Mouse (Mus musculus): Measurements from ENCODE around the gene Ino80.

Gene Ino80

DNA sequence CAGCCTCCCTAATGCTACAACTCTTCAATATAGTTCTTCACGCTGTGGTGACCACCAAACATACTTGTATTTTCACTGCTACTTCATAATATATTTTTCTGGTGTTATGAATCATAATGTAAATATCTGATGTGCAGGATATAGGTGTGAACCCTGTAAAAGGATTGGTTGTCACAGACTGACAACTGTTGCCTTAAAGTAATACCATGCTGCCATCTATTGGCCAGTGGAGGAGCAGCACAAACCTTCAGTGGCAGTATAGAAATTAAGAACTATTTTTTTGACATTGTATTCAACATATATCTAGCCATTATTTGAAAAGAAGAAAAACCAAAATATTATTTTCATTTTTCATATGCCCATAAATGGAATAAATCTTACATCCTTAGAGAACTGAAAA is 40.5 kb downstream of the Ino80 start:
- peak; percentile 59 for DNase-seq

- DNase-seq: no peak
Measured at GRCm38 (mm10) chr2:119436467-119436866, 41.0 kb downstream of the Ino80 start.

- peak; percentile 27 for DNase-seq
Measured at GRCm38 (mm10) chr2:119413819-119414218, 63.7 kb downstream of the Ino80 start.

DNA sequence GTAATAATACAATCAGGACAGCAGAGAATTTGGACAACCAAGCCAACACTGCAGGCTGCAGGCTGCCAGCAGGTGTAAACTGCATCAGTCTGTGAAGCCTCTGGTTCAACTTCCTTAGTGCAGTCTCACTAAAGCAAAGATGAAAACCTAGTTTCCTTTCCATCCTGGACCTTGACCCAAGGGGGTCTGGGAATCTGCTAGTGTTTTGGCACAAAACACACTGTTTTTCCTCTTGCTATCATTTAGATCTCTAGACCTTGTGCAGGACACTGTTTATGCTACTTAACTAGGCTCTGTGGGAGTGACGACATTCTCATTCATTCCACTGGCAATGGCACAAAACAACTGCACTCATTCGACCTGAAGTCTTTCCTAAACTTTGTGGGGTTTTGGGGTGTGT is 65.8 kb downstream of the Ino80 start:
- no peak for DNase-seq

DNA sequence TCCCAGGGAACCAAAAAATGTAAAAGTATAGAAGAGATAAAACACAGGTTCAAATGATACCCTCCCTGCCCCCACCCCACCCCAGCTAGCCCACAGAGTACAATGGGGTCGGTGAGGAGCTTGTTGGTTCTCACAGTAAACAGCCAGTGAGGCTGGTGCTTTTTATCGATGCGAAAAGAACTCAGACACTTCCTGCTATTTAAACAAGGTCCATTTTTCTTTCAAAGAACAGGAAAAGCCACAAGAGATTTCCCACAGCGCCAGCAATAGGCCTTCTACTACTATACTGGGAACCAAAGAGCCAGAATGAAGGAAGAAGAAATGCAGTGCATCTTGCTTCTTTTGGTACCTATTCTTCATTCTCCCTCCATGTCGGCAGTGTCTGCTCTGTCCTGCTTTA is 66.5 kb downstream of the Ino80 start:
- no peak for DNase-seq

DNA sequence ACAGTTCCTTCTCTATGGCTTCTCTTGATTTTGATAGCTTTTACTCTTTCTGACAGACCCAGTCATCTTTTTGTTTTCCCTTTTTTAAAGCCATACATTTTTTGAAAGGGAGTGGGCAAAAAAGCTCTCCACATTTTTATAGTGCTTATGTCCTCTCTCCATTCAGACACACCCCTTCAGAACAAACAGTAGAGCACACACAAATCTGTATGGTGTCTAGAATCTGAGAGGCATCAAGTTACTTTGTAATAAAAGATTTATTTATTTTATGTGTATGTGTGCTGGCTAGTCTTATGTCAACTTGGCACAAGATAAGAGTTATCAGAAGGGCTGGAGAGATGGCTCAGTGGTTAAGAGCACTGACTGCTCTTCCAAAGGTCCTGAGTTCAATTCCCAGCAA is 68.8 kb downstream of the Ino80 start:
- DNase-seq: no peak

DNA sequence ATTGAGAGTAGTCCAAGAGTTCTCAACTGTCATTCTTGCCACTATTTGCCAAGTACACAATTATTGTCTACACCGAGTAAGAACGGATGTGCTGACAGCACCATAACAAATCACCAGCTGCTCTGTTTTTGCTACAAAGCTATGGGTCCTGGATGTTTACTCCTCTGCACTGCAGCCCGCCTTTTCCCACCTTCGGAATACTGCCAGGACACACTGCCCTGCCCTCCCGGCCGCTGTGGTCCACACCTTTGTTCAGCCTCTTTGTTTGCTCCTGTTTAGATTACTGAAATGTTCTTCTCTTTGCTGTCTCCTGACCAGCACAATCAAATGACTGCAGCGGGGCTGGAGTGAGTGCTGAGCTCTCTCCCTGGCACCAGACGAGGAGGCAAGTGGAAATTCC is 69.2 kb downstream of the Ino80 start:
- DNase-seq: no peak

- no peak for DNase-seq
Measured at GRCm38 (mm10) chr2:119399313-119399712, 78.2 kb downstream of the Ino80 start.

GRCm38 (mm10) chr2:119398665-119399064 is 78.8 kb downstream of the Ino80 start:
- DNase-seq: no peak

DNA sequence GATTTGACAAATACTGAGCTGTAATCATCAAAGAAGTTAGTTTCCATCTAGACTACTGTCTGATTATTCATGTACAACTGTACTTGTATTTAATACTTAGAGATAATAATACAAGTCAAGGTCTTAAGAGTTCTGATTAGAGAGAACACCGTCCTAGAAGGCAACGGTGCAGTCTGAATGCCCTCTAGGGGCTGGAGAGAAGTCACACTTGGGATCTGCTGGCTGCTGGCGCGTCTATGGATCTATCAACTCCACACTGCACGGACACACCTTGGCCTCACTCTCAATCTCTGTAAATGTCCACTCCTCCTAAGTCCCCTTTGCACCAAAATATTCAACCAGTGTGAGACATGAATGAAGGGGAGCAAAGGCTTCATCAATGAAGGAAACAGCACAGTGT is 79.2 kb downstream of the Ino80 start:
- DNase-seq: no peak

GRCm38 (mm10) chr2:119389992-119390391 is 87.5 kb downstream of the Ino80 start:
- DNase-seq: no peak

GRCm38 (mm10) chr2:119388266-119388665 is 89.2 kb downstream of the Ino80 start:
- no peak for DNase-seq

GRCm38 (mm10) chr2:119379455-119379854 is 98.0 kb downstream of the Ino80 start:
- DNase-seq: no peak

- no peak for DNase-seq
Measured at GRCm38 (mm10) chr2:119377826-119378225, 99.7 kb downstream of the Ino80 start.

- DNase-seq: no peak
Measured at GRCm38 (mm10) chr2:119377286-119377685, 100.2 kb downstream of the Ino80 start.

GRCm38 (mm10) chr2:119370116-119370515 is 107.4 kb downstream of the Ino80 start:
- DNase-seq: no peak

- DNase-seq: no peak
Measured at GRCm38 (mm10) chr2:119367346-119367745, 110.1 kb downstream of the Ino80 start.

DNA sequence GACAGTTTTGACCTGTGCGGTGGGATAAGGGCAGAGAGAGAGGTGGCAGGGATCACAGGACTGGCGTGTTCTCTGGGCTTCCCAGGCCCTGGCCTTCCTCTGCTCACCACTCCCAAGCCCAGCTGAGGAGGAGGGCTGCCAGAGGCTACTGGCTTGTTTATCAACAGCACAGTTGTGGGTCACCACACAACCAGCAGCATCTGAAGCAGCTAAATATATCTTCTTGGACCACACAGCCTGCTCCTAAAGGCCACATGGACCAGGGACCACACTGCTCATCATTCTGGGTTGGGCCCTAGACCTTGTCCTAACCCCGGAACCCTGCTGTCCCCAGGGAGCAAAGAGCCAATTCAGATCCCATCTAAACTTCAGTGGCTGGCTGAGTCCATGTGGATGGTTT is 112.5 kb downstream of the Ino80 start:
- DNase-seq: no peak

DNA sequence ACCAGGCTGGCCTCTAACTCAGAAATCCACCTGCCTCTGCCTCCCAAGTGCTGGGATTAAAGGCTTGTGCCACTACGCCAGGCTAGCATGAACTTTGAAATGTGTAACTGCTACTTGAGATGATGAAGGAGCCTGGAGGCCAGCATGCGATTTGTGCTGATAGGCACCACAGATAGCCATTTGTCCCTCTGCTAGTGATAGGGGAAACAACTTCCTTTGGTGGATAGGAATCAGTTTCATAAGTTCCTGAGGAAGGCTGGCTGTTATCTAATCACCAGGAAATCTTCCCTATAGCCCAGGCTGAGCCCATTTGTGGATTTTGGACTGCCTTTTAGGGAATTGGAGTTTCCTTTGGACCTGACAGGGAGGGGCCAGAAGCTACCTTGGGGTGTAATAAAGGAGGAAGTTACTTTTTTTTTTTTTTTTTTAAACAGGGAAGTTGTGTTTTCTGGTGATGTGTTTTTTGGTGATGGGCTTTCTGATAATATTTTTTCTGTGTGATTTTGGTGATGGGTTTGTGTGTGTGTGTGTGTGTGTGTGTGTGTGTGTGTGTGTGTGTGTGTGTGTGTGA is 117.7 kb downstream of the Ino80 start:
- DNase-seq: no peak

DNA sequence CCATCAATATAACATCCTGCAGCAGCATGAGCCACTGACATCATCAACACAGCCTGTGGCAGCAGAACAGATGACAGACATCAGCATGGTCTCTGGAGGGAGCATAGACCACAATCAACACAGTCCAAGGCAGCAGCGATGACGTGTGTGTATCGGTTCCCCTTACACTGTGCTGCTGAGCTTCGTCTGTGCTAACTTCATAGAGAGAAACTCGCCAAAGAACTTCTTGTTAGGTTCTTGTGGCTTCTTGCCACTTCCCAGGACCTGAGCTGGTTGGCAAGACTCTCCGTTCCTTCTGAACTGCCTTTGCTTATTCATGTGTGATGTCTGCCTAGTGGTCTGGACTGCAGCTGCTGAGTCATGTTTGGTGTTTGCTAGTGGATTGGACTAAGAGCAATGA is 119.2 kb downstream of the Ino80 start:
- DNase-seq: no peak

GRCm38 (mm10) chr2:119356805-119357204 is 120.7 kb downstream of the Ino80 start:
- DNase-seq: no peak

GRCm38 (mm10) chr2:119356310-119356709 is 121.2 kb downstream of the Ino80 start:
- no peak for DNase-seq

- no peak for DNase-seq
Measured at GRCm38 (mm10) chr2:119355651-119356050, 121.8 kb downstream of the Ino80 start.

- DNase-seq: no peak
Measured at GRCm38 (mm10) chr2:119355089-119355488, 122.4 kb downstream of the Ino80 start.

DNA sequence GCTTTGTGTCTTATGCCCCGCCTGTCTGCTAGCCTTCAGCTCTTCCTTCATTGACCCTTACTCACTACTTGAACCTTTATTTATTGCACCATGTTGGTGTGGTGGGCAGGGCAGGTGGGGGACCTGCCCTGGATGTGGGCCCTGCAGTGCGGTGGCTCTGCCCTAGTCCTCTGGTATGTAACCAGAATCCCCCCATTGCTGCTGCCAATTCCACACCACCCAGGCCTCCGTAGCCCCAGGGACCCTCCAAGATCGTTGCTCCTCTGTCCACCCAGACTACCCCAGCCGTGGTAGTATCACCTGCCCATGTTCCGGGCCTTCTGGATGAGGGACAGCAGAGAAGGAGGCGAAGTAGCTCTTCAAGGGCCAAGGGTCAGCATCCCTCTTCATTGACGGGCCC is 123.8 kb downstream of the Ino80 start:
- DNase-seq: no peak
